8 mouse cellular contexts compared by ENCODE assay signal in genomic region chr9:58312196-58312943, GRCm38 (mm10). TPM values are rescaled to one million over a fixed set of nuclear protein-coding genes. Genes with fewer than 3 reads are reported as not detected.
DNase-seq lines count a peak whose midpoint lies in the region; ATAC-seq and TF ChIP-seq lines count a peak whose summit lies in the region.

No protein-coding gene starts in this region.

- peak overlapping the region; percentile 88 for H3K4me2 ChIP-seq in embryonic facial prominence, embryonic 12.5 days (replicated peaks)
- peak overlapping the region; percentile 54 for H3K4me2 ChIP-seq in hindbrain, embryonic 15.5 days
- peak overlapping the region; percentile 24 for H3K4me2 ChIP-seq in liver, embryonic 16.5 days (ENCODE audit: low read depth, low read length)
- peak overlapping the region; percentile 82 for H3K4me2 ChIP-seq in stomach, embryonic 15.5 days

- H3K27me3 ChIP-seq in embryonic facial prominence, embryonic 12.5 days = peaks cover 11% of the 10 kb centered on the region
- peaks cover 25% of the 10 kb centered on the region for H3K27me3 ChIP-seq in hindbrain, embryonic 15.5 days
- H3K27me3 ChIP-seq in liver, embryonic 16.5 days (ENCODE audit: control insufficient read depth, insufficient read depth, low read depth, low read length) = peaks cover 28% of the 10 kb centered on the region
- peaks cover 8% of the 10 kb centered on the region for H3K27me3 ChIP-seq in stomach, embryonic 15.5 days (replicated peaks)
- H3K27me3 ChIP-seq in thymus, adult 2 months (ENCODE audit: control insufficient read depth, insufficient read depth, low read length) = peaks cover 2% of the 10 kb centered on the region; the same call in 1 of the 2 replicates

- TF ChIP-seq CTCF in thymus, adult 2 months (IDR thresholded peaks at IDR 0.05; ENCODE audit: borderline replicate concordance, control insufficient read depth, extremely low read depth, insufficient read depth, low read length, poor library complexity) = no peak

- H3K9ac ChIP-seq in embryonic facial prominence, embryonic 12.5 days = peak overlapping the region; percentile 52
- H3K9ac ChIP-seq in hindbrain, embryonic 15.5 days = peak overlapping the region; percentile 20
- no peak overlapping the region for H3K9ac ChIP-seq in liver, embryonic 16.5 days (ENCODE audit: low read depth, low read length)
- H3K9ac ChIP-seq in stomach, embryonic 15.5 days = peak overlapping the region; percentile 30; the same call in 1 of the 2 replicates

- peaks cover 74% of the 10 kb centered on the region for H3K4me1 ChIP-seq in embryonic facial prominence, embryonic 12.5 days
- peaks cover 64% of the 10 kb centered on the region for H3K4me1 ChIP-seq in hindbrain, embryonic 15.5 days (replicated peaks)
- no peaks in the 10 kb centered on the region for H3K4me1 ChIP-seq in liver, embryonic 16.5 days (ENCODE audit: control insufficient read depth, low read depth, low read length)
- peaks cover 66% of the 10 kb centered on the region for H3K4me1 ChIP-seq in stomach, embryonic 15.5 days
- H3K4me1 ChIP-seq in thymus, adult 2 months (replicated peaks; ENCODE audit: control insufficient read depth, insufficient read depth, low read length) = no peaks in the 10 kb centered on the region

- peak overlapping the region; percentile 53 for H3K4me3 ChIP-seq in embryonic facial prominence, embryonic 12.5 days
- H3K4me3 ChIP-seq in hindbrain, embryonic 15.5 days = peak overlapping the region; percentile 37
- H3K4me3 ChIP-seq in liver, embryonic 16.5 days (ENCODE audit: low read depth, low read length) = peak overlapping the region; percentile 36
- H3K4me3 ChIP-seq in stomach, embryonic 15.5 days (replicated peaks) = peak overlapping the region; percentile 52
- no peak overlapping the region for H3K4me3 ChIP-seq in thymus, adult 2 months (ENCODE audit: control insufficient read depth, insufficient read depth, low read length)

- no peaks in the 10 kb centered on the region for H3K9me3 ChIP-seq in embryonic facial prominence, embryonic 12.5 days
- H3K9me3 ChIP-seq in hindbrain, embryonic 15.5 days = no peaks in the 10 kb centered on the region
- no peaks in the 10 kb centered on the region for H3K9me3 ChIP-seq in liver, embryonic 16.5 days (replicated peaks; ENCODE audit: control insufficient read depth, low read length)
- H3K9me3 ChIP-seq in stomach, embryonic 15.5 days = no peaks in the 10 kb centered on the region

- 0 out of 2 replicates have a peak, but pooled peaks have one; percentile 44 for ATAC-seq in embryonic facial prominence, embryonic 12.5 days (ENCODE audit: insufficient number of reproducible peaks, insufficient read depth, low FRiP score, low TSS enrichment)
- no peak for ATAC-seq in hindbrain, embryonic 15.5 days (ENCODE audit: low FRiP score, low read depth)
- no peak for ATAC-seq in liver, embryonic 16.5 days (ENCODE audit: low read depth)
- ATAC-seq in stomach, embryonic 15.5 days (ENCODE audit: insufficient read depth, low FRiP score, low read depth) = no peak

- peak overlapping the region; percentile 83 for H3K27ac ChIP-seq in embryonic facial prominence, embryonic 12.5 days
- H3K27ac ChIP-seq in hindbrain, embryonic 15.5 days (replicated peaks) = peak overlapping the region; percentile 39; the same call in 1 of the 2 replicates
- H3K27ac ChIP-seq in liver, embryonic 16.5 days (ENCODE audit: low read length) = no peak overlapping the region
- peak overlapping the region; percentile 80 for H3K27ac ChIP-seq in stomach, embryonic 15.5 days
- H3K27ac ChIP-seq in thymus, adult 2 months (ENCODE audit: control insufficient read depth, insufficient read depth, low read length) = no peak overlapping the region

- no peak for TF ChIP-seq POLR2A in thymus, adult 2 months (IDR thresholded peaks at IDR 0.05; ENCODE audit: control insufficient read depth, extremely low read depth, insufficient read depth, low read length, poor library complexity)

- H3K36me3 ChIP-seq in embryonic facial prominence, embryonic 12.5 days = no peaks in the 10 kb centered on the region
- H3K36me3 ChIP-seq in hindbrain, embryonic 15.5 days = no peaks in the 10 kb centered on the region
- no peaks in the 10 kb centered on the region for H3K36me3 ChIP-seq in liver, embryonic 16.5 days (ENCODE audit: control insufficient read depth, insufficient read depth)
- no peaks in the 10 kb centered on the region for H3K36me3 ChIP-seq in stomach, embryonic 15.5 days
- no peaks in the 10 kb centered on the region for H3K36me3 ChIP-seq in thymus, adult 2 months (ENCODE audit: control insufficient read depth, insufficient read depth, low read length)

- peak; percentile 44 for DNase-seq in retina, postnatal 1 day
- no peak for DNase-seq in retina, embryonic 14.5 days (ENCODE audit: low spot score)
- no peak for DNase-seq in right cerebral cortex, postnatal 25 days
- no peak for DNase-seq in thymus, adult 2 months

- 2% methylated on average over 71 of the region's 72 CpGs for WGBS in embryonic facial prominence, embryonic 12.5 days
- 2% methylated on average over 69 of the region's 72 CpGs for WGBS in hindbrain, embryonic 15.5 days
- WGBS in liver, embryonic 16.5 days (ENCODE audit: insufficient replicate concordance) = 3% methylated on average over 71 of the region's 72 CpGs
- WGBS in stomach, embryonic 15.5 days = 1% methylated on average over 55 of the region's 72 CpGs
- 5% methylated on average over 71 of the region's 72 CpGs for WGBS in thymus, adult 2 months

RNA-seq across cellular contexts. Expression of gene Loxl1, which starts 0.6 kb away (rescaled TPM):
- polyA plus RNA-seq in embryonic facial prominence, embryonic 12.5 days (2016; fragmentation: Nextera tagmentation; extraction: Ambion mirVana) = 27.5 and 29.3 TPM in 2 replicates
- polyA plus RNA-seq in hindbrain, embryonic 15.5 days (2015; fragmentation: Nextera tagmentation; extraction: Ambion mirVana) = 10.3 and 10.7 TPM in 2 replicates
- 1.4 and 2.2 TPM in 2 replicates for polyA plus RNA-seq in liver, embryonic 16.5 days (2015; fragmentation: Nextera tagmentation; extraction: Ambion mirVana)
- polyA plus RNA-seq in stomach, embryonic 15.5 days (2015; fragmentation: Nextera tagmentation; extraction: Ambion mirVana) = 42.1 and 49.2 TPM in 2 replicates
- 12.5 and 19.0 TPM in 2 replicates for polyA plus RNA-seq in thymus, adult 2 months (2012; rRNA removed)

RNA-seq across cellular contexts. Expression of gene Tbc1d21, which starts 57.9 kb away (rescaled TPM):
- polyA plus RNA-seq in embryonic facial prominence, embryonic 12.5 days (2016; fragmentation: Nextera tagmentation; extraction: Ambion mirVana) = not detected in 2 replicates
- polyA plus RNA-seq in hindbrain, embryonic 15.5 days (2015; fragmentation: Nextera tagmentation; extraction: Ambion mirVana) = not detected in 2 replicates
- polyA plus RNA-seq in liver, embryonic 16.5 days (2015; fragmentation: Nextera tagmentation; extraction: Ambion mirVana) = not detected in 2 replicates
- 0.14 TPM in 1 of 2 replicates, not detected in the other for polyA plus RNA-seq in stomach, embryonic 15.5 days (2015; fragmentation: Nextera tagmentation; extraction: Ambion mirVana)
- not detected in 2 replicates for polyA plus RNA-seq in thymus, adult 2 months (2012; rRNA removed)

RNA-seq across cellular contexts. Expression of gene Stoml1, which starts 59.4 kb away (rescaled TPM):
- polyA plus RNA-seq in embryonic facial prominence, embryonic 12.5 days (2016; fragmentation: Nextera tagmentation; extraction: Ambion mirVana) = 40.9 and 44.2 TPM in 2 replicates
- 123 and 126 TPM in 2 replicates for polyA plus RNA-seq in hindbrain, embryonic 15.5 days (2015; fragmentation: Nextera tagmentation; extraction: Ambion mirVana)
- 3.7 TPM in 2 replicates for polyA plus RNA-seq in liver, embryonic 16.5 days (2015; fragmentation: Nextera tagmentation; extraction: Ambion mirVana)
- 24.1 and 30.0 TPM in 2 replicates for polyA plus RNA-seq in stomach, embryonic 15.5 days (2015; fragmentation: Nextera tagmentation; extraction: Ambion mirVana)
- polyA plus RNA-seq in thymus, adult 2 months (2012; rRNA removed) = 67.4 and 71.5 TPM in 2 replicates

Comparison
In these comparisons a context has a peak if more than half of its experiments do, and no peak if none do; other contexts are left out.
1. H3K27ac ChIP-seq: peak in embryonic facial prominence, embryonic 12.5 days (single experiment), hindbrain, embryonic 15.5 days (single experiment) and stomach, embryonic 15.5 days (single experiment); none in liver, embryonic 16.5 days (single experiment) and thymus, adult 2 months (single experiment).
2. H3K4me2 ChIP-seq: peak in every context shown above with its lines; median percentile 88 in embryonic facial prominence, embryonic 12.5 days; 82 in stomach, embryonic 15.5 days; 54 in hindbrain, embryonic 15.5 days; 24 in liver, embryonic 16.5 days.